Mouse (Mus musculus) intestine, postnatal 0 days (tissue): Measurements from ENCODE around the gene Psmd10. TPM values are rescaled to one million over a fixed set of nuclear protein-coding genes. Genes with fewer than 3 reads are reported as not detected.

Experiments
- ATAC-seq: fragments of 200-750 bp; cut with Nextera tagmentation; 2 replicates; pipeline ENCODE4 v1.8.0; 2017; ENCODE audit warnings: mild to moderate bottlenecking, moderate TSS enrichment, moderate library complexity
- H3K27ac ChIP-seq: fragments of 300-500 bp; sonication (generic); 2 replicates; pipeline ENCODE4 v1.5.1; 2014; ENCODE audit warnings: mild to moderate bottlenecking, low read depth, low read length, moderate library complexity
- H3K27me3 ChIP-seq: fragments of 300-500 bp; sonication (generic); replicated peaks from 2 replicates; pipeline ENCODE4 v1.6.1; 2014; ENCODE audit warnings: low read length, mixed read lengths; ENCODE audit not compliant: control insufficient read depth, insufficient read depth
- H3K36me3 ChIP-seq: fragments of 300-500 bp; sonication (generic); 2 replicates; pipeline ENCODE4 v1.6.1; 2014; ENCODE audit warnings: mild to moderate bottlenecking, moderate library complexity; ENCODE audit not compliant: control insufficient read depth, insufficient read depth
- H3K4me1 ChIP-seq: fragments of 300-500 bp; sonication (generic); replicated peaks from 2 replicates; pipeline ENCODE4 v1.6.1; 2014; ENCODE audit warnings: antibody characterized with exemption, low read length, mixed read lengths; ENCODE audit not compliant: control insufficient read depth, insufficient read depth
- H3K4me2 ChIP-seq: fragments of 300-500 bp; sonication (generic); replicated peaks from 2 replicates; pipeline ENCODE4 v1.6.1; 2014; ENCODE audit warnings: low read depth, mild to moderate bottlenecking, moderate library complexity
- H3K4me3 ChIP-seq: fragments of 300-500 bp; sonication (generic); 2 replicates; pipeline ENCODE4 v1.5.1; 2014; ENCODE audit warnings: low read depth, low read length
- H3K9ac ChIP-seq: fragments of 300-500 bp; sonication (generic); 2 replicates; pipeline ENCODE4 v1.6.1; 2014; ENCODE audit warnings: mild to moderate bottlenecking, low read depth, low read length
- H3K9me3 ChIP-seq: fragments of 300-500 bp; sonication (generic); 2 replicates; pipeline ENCODE4 v1.6.1; 2016; ENCODE audit warnings: mixed run types; ENCODE audit not compliant: control insufficient read depth
- CTCF ChIP-seq: sonication (generic); IDR thresholded peaks from 2 replicates; pipeline ENCODE4 v1.5.1; 2016; ENCODE audit warnings: low read depth, mild to moderate bottlenecking, control low read depth, antibody characterized with exemption, moderate library complexity
- WGBS: fragments of 180-500 bp; shearing (Covaris S2); extraction: QIAGEN DNeasy Blood & Tissue Kit; methylation state at CpG from one replicate; pipeline ENCODE4 v1.1.7; 2014; 5-methylcytosine and 5-hydroxymethylcytosine counted together
- polyA plus RNA-seq: library from polyadenylated mRNA; unstranded; fragments of >200 nt; fragmentation: Nextera tagmentation; extraction: Ambion mirVana; gene quantifications from 2 replicates; pipeline ENCODE4 v1.2.1, GENCODE M21; 2015

Psmd10 gene
- polyA plus RNA-seq, 1 experiment from 2014 or later, result 37.0 TPM

DNA sequence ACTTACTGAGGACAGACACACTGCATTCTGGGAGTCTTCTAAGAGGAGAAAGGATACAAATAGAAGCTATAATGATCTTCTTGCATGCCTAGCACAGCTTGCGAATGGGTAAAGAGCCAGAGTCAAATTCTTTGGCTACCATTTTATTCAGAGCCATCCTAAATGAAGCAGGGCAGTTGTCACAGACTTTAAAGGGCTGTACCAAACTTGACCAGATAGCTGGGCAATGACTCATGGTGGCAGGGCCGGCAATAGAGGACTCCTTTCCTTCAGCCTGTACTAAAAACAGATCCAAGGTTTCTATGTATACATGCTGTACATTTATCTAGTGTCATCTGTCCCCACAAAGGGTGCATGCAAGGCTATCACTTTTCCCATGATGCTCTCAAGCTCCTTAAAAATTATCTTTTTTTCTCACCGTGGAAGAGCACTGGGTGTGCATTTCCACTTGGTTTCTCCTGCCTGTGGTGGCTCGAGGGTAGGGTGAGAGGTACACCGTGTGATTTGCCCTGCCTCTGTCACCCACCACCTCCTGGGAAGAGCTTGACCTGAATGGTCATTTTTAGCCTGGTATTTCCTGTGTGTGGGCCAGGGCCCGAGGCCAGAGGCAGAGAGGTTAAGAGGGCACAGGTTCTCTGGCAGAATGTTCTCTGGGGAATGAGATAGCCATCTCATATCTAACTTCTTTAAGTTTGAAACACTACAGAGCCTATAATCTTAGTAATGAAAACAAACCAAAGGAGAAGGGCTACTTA is 26.9 kb upstream of the Psmd10 start:
- Histone ChIP-seq H3K4me3 (no peak overlapping the region), H3K36me3 (no peaks in the 10 kb centered on the region), H3K27me3 (no peaks in the 10 kb centered on the region; the same call in 1 of the 2 replicates), H3K9ac (no peak overlapping the region), H3K4me2 (no peak overlapping the region), H3K4me1 (no peaks in the 10 kb centered on the region), H3K27ac (no peak overlapping the region), H3K9me3 (no peaks in the 10 kb centered on the region)
- no peak for ATAC-seq
- WGBS, result 49% methylated on average over 6 of the region's 6 CpGs
- TF ChIP-seq CTCF, result no peak

DNA sequence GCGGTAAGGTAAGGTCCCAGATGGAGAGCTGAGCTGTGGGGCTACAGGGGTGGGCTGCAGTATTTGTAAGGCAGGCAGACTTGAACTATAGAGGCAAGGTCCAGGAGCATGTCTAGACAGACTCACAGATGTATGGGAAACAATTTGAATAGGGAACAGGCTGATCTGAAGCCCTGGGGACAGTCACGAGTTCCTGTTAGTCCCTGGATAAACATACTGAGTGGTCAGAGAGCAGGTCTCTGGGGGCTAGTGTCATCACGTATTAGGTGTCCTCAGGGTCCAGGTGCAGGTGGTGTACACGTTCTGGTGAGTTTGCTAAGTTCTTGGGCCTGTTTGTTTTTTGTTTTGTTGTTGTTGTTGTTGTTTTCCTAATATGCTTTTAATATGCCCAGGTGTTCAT is 23.6 kb upstream of the Psmd10 start:
- Histone ChIP-seq H3K4me1 (no peaks in the 10 kb centered on the region), H3K27ac (no peak overlapping the region), H3K9me3 (no peaks in the 10 kb centered on the region), H3K9ac (no peak overlapping the region), H3K36me3 (no peaks in the 10 kb centered on the region), H3K4me3 (no peak overlapping the region), H3K27me3 (no peaks in the 10 kb centered on the region; the same call in 1 of the 2 replicates), H3K4me2 (no peak overlapping the region)
- TF ChIP-seq CTCF, result no peak
- no peak for ATAC-seq
- 67% methylated on average over 4 of the region's 4 CpGs for WGBS

DNA sequence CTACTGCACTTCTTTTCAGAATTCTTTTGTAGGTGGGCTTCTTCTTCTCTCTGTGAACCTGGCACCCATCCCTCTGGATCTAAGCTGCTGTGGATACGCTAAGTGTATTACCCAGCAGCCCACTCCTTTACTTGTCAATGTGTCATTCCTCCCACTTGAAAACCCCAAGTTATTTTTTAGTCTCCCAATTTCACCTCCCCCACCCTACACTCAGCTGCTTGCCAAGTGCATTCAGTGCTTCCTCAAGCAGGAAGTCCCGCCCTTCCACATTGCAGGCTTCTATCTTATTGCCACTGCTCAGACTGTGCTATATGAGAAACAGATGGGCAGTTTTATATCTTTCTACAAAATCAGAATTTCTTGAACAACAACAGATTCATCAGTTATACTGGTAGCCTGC is 23.0 kb upstream of the Psmd10 start:
- Histone ChIP-seq H3K27me3 (no peaks in the 10 kb centered on the region; the same call in 1 of the 2 replicates), H3K27ac (no peak overlapping the region), H3K4me2 (no peak overlapping the region), H3K9ac (no peak overlapping the region), H3K4me1 (no peaks in the 10 kb centered on the region), H3K4me3 (no peak overlapping the region), H3K36me3 (no peaks in the 10 kb centered on the region), H3K9me3 (no peaks in the 10 kb centered on the region)
- no peak for TF ChIP-seq CTCF
- WGBS, result 83% methylated on average over 2 of the region's 2 CpGs
- ATAC-seq, result no peak

DNA sequence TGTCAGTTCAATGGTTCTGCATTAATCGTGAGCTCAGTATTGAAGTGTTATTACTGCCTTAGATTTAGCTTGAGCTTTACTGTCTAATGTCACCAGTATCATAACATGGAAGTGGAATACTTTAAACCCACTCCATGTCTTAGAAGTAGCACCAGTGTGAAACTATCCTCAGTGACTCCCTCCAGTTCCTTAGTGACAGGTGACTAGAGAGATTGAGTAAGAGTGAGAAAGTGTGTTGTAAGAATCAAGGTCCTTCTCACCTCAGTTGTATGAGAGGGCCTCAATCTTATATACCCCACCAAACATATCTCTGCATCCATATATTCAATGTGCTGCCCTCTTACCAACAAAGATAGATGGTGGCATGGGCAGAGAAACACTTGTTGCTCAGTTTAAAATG is 22.4 kb upstream of the Psmd10 start:
- no peaks in the 10 kb centered on the region for H3K36me3 ChIP-seq
- no peak overlapping the region for H3K4me2 ChIP-seq
- H3K4me1 ChIP-seq, result no peaks in the 10 kb centered on the region
- no peak overlapping the region for H3K9ac ChIP-seq
- no peak for ATAC-seq
- no peak overlapping the region for H3K27ac ChIP-seq
- H3K4me3 ChIP-seq, result no peak overlapping the region
- no peak for TF ChIP-seq CTCF
- no peaks in the 10 kb centered on the region for H3K9me3 ChIP-seq
- no peaks in the 10 kb centered on the region; the same call in 1 of the 2 replicates for H3K27me3 ChIP-seq
- 85% methylated on average over 1 of the region's 1 CpGs for WGBS

DNA sequence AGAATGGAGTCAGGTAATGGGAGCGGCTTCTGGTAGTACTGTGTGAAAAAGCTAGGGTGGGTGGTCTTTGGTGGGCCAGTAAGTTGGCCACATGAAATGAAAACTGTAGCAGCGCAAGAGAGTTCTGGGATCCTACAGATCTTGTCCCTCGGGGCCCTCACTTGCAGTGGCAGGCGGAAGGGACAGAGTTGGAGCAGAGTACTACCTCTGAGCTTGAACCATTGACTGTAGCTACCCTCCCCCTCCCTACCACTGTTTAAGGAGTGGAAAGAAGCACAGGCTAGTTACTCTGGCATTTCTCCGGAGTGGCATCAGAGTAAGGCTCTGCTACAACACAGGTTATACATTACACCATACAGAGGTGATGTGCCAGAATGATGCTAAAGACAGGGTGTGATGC is 431 bp upstream of the Psmd10 start:
- TF ChIP-seq CTCF, result no peak
- Histone ChIP-seq H3K9me3 (no peaks in the 10 kb centered on the region), H3K27me3 (no peaks in the 10 kb centered on the region), H3K27ac (no peak overlapping the region), H3K36me3 (no peaks in the 10 kb centered on the region), H3K4me3 (peak overlapping the region; percentile 58), H3K4me1 (no peaks in the 10 kb centered on the region), H3K9ac (peak overlapping the region; percentile 11; the same call in 1 of the 2 replicates), H3K4me2 (peak overlapping the region; percentile 59)
- peak; percentile 67 for ATAC-seq
- WGBS, result 26% methylated on average over 5 of the region's 5 CpGs

DNA sequence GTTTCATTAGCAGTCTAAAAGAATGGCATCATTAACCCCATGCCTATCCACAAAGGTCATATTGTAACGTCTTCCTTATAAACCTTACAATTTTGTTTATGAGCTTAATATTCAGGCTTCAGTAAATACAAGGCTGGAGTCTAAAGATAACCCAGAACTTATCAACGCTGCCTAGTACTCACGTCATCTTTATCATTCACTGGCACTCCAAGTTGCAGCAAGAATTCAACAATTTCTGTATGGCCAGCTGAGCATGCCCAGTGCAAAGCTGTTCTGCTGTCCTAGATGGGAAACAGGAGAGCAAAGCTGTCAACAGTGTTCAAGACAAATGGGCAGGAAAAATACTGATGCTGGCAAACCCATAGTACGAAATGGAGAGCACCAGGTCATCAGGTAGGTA is 2.9 kb downstream of the Psmd10 start:
- ATAC-seq, result no peak
- Histone ChIP-seq H3K4me2 (no peak overlapping the region), H3K9ac (no peak overlapping the region), H3K4me3 (no peak overlapping the region), H3K9me3 (no peaks in the 10 kb centered on the region), H3K36me3 (0 out of 2 replicates have a peak, but pooled peaks cover 3% of the 10 kb centered on the region), H3K27me3 (no peaks in the 10 kb centered on the region), H3K27ac (no peak overlapping the region), H3K4me1 (no peaks in the 10 kb centered on the region)
- 79% methylated on average over 4 of the region's 4 CpGs for WGBS
- TF ChIP-seq CTCF, result no peak
